Mouse (Mus musculus) limb, embryonic 12.5 days (tissue): ENCODE data around the gene B3gnt9. TPM values are rescaled to one million over a fixed set of nuclear protein-coding genes. Genes with fewer than 3 reads are reported as not detected.

Source experiments
- ATAC-seq: fragments of 200-750 bp; cut with Nextera tagmentation; 2 replicates; pipeline ENCODE4 v1.8.0; 2017; ENCODE audit warnings: low read depth, moderate TSS enrichment; ENCODE audit not compliant: insufficient number of reproducible peaks, insufficient read depth, low FRiP score, low TSS enrichment
- H3K27ac ChIP-seq: fragments of 300-500 bp; sonication (generic); 2 replicates; pipeline ENCODE4 v1.5.1; 2016; ENCODE audit warnings: mild to moderate bottlenecking, moderate library complexity
- H3K27me3 ChIP-seq: fragments of 300-500 bp; sonication (generic); 2 replicates; pipeline ENCODE4 v1.6.1; 2016; ENCODE audit warnings: mild to moderate bottlenecking, moderate library complexity
- H3K36me3 ChIP-seq: fragments of 300-500 bp; sonication (generic); 2 replicates; pipeline ENCODE4 v1.6.1; 2016; ENCODE audit warnings: mild to moderate bottlenecking, moderate library complexity
- H3K4me1 ChIP-seq: fragments of 300-500 bp; sonication (generic); replicated peaks from 2 replicates; pipeline ENCODE4 v1.6.1; 2016
- H3K4me2 ChIP-seq: fragments of 300-500 bp; sonication (generic); 2 replicates; pipeline ENCODE4 v1.6.1; 2016; ENCODE audit warnings: mild to moderate bottlenecking, moderate library complexity
- H3K4me3 ChIP-seq: fragments of 300-500 bp; sonication (generic); replicated peaks from 2 replicates; pipeline ENCODE4 v1.5.1; 2016; ENCODE audit warnings: mild to moderate bottlenecking
- H3K9ac ChIP-seq: fragments of 300-500 bp; sonication (generic); replicated peaks from 2 replicates; pipeline ENCODE4 v1.6.1; 2016; ENCODE audit warnings: mild to moderate bottlenecking, moderate library complexity
- H3K9me3 ChIP-seq: fragments of 300-500 bp; sonication (generic); 2 replicates; pipeline ENCODE4 v1.6.1; 2016; ENCODE audit warnings: mild to moderate bottlenecking, moderate library complexity
- WGBS: fragments of 180-500 bp; shearing (Covaris S2); methylation state at CpG from one replicate; pipeline ENCODE4 v1.1.7; 2016; 5-methylcytosine and 5-hydroxymethylcytosine counted together
- polyA plus RNA-seq: library from polyadenylated mRNA; unstranded; fragments of >200 nt; fragmentation: Nextera tagmentation; extraction: Ambion mirVana; gene quantifications from 2 replicates; pipeline ENCODE4 v1.2.1, GENCODE M21; 2016

Gene B3gnt9
- polyA plus RNA-seq, 1 experiment from 2014 or later = 5.9 TPM

DNA sequence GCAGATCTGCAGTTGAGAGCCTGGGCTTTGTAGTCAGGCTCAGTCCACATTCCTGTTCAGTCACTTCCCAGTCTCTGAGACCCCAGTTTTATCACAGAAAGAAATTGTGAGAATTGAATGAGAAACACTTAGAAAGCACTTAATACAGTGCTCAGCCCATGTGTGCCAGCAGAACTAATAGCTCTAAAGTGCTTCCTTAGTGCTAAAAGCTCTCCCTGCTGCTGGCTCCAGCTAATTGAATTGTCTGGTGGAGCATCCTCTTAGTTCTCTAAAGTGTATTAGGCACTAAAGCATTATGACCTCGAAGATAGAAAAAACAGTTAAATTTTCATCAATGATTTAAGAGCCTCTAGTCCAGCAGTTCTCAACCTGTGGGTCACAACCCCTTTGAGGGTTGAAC is 49.2 kb downstream of the B3gnt9 start:
- Histone ChIP-seq H3K4me3 (no peak overlapping the region), H3K9me3 (no peaks in the 10 kb centered on the region), H3K27me3 (no peaks in the 10 kb centered on the region), H3K27ac (no peak overlapping the region), H3K4me2 (no peak overlapping the region), H3K36me3 (peaks cover 59% of the 10 kb centered on the region), H3K4me1 (no peaks in the 10 kb centered on the region), H3K9ac (no peak overlapping the region)
- no peak for ATAC-seq
- WGBS = 93% methylated on average over 1 of the region's 1 CpGs

Other genes with a start within 250 kb of the B3gnt9 start
- gene Ces3a, start 206.6 kb downstream of the B3gnt9 start, polyA plus RNA-seq = not detected in 2 replicates
- gene Ces3b, start 171.4 kb downstream of the B3gnt9 start, polyA plus RNA-seq = not detected in 2 replicates
- gene Ces4a, start 123.4 kb downstream of the B3gnt9 start, polyA plus RNA-seq = not detected in 2 replicates
- gene Cbfb, start 84.5 kb downstream of the B3gnt9 start, polyA plus RNA-seq = 108 and 109 TPM in 2 replicates
- 25.9 and 27.2 TPM in 2 replicates for gene D230025D16Rik, start 30.0 kb downstream of the B3gnt9 start, polyA plus RNA-seq
- 16.0 and 16.6 TPM in 2 replicates for gene Tradd, start 9.5 kb upstream of the B3gnt9 start, polyA plus RNA-seq
- 1.7 and 1.9 TPM in 2 replicates for gene Fbxl8, start 9.5 kb upstream of the B3gnt9 start, polyA plus RNA-seq
- 0.13 and 0.18 TPM in 2 replicates for gene Hsf4, start 14.6 kb upstream of the B3gnt9 start, polyA plus RNA-seq
- gene Nol3, start 21.0 kb upstream of the B3gnt9 start, polyA plus RNA-seq = 1.6 TPM in 2 replicates
- gene 4931428F04Rik, start 34.7 kb upstream of the B3gnt9 start, polyA plus RNA-seq = 15.6 and 19.6 TPM in 2 replicates
- 10.0 and 10.2 TPM in 2 replicates for gene Exoc3l, start 40.9 kb upstream of the B3gnt9 start, polyA plus RNA-seq
- gene E2f4, start 42.5 kb upstream of the B3gnt9 start, polyA plus RNA-seq = 75.6 and 91.3 TPM in 2 replicates
- 4.3 and 4.4 TPM in 2 replicates for gene Elmo3, start 50.4 kb upstream of the B3gnt9 start, polyA plus RNA-seq
- 1.5 TPM in 2 replicates for gene Lrrc29, start 71.1 kb upstream of the B3gnt9 start, polyA plus RNA-seq
- 95.6 and 109 TPM in 2 replicates for gene Tmem208, start 71.2 kb upstream of the B3gnt9 start, polyA plus RNA-seq
- 1.6 and 2.3 TPM in 2 replicates for gene Fhod1, start 92.8 kb upstream of the B3gnt9 start, polyA plus RNA-seq
- 7.0 and 7.6 TPM in 2 replicates for gene Slc9a5, start 93.7 kb upstream of the B3gnt9 start, polyA plus RNA-seq
- gene Plekhg4, start 118.1 kb upstream of the B3gnt9 start, polyA plus RNA-seq = 0.72 and 0.80 TPM in 2 replicates
- gene Kctd19, start 158.3 kb upstream of the B3gnt9 start, polyA plus RNA-seq = not detected in 2 replicates
- 0.12 and 0.39 TPM in 2 replicates for gene Lrrc36, start 158.4 kb upstream of the B3gnt9 start, polyA plus RNA-seq
- 25.3 and 28.9 TPM in 2 replicates for gene Tppp3, start 216.4 kb upstream of the B3gnt9 start, polyA plus RNA-seq
- gene Zdhhc1, start 241.7 kb upstream of the B3gnt9 start, polyA plus RNA-seq = 34.8 and 36.9 TPM in 2 replicates